Mouse (Mus musculus) adrenal gland, postnatal 4 days (tissue): ENCODE data around the gene Per1. TPM values are rescaled to one million over a fixed set of nuclear protein-coding genes. Genes with fewer than 3 reads are reported as not detected.
A peak's percentile ranks its signal among the peaks of the same experiment; 100 is the strongest.
"Not testable (repeated sequence)": the region's sequence is repeated elsewhere in the genome, so short reads cannot be mapped to it uniquely, and the experiment has no call there.

Source experiments
- DNase-seq, 2 experiments: peaks; one replicate each; pipeline ENCODE4 v3.0.0; 2021 to 2022; ENCODE audit warnings: low spot score in 2 of 2, mixed read lengths in 2 of 2
- total RNA-seq, 2 experiments: library from RNA; stranded (reverse); gene quantifications; 2 replicates each; pipeline ENCODE4 v1.2.3; 2021

Per1 gene
- total RNA-seq, 2 experiments from 2014 or later: 99.4 to 130 TPM

- DNase-seq: no peak
These were observed 14.7 kb upstream of the Per1 start for GRCm38 (mm10) chr11:69080102-69080854.

- DNase-seq: no peak
These were observed 14.2 kb upstream of the Per1 start for GRCm38 (mm10) chr11:69080855-69081222.

GRCm38 (mm10) chr11:69081613-69082012, 13.4 kb upstream of the Per1 start:
- DNase-seq: no peak

- DNase-seq: no peak
These were observed 9.4 kb upstream of the Per1 start for GRCm38 (mm10) chr11:69085608-69086007.

GRCm38 (mm10) chr11:69086390-69086789, 8.6 kb upstream of the Per1 start:
- no peak for DNase-seq

- DNase-seq: peak in 1 of 2 experiments; percentile 4
These were observed 7.9 kb upstream of the Per1 start for GRCm38 (mm10) chr11:69087082-69087481.

- no peak for DNase-seq
These were observed 7.4 kb upstream of the Per1 start for GRCm38 (mm10) chr11:69087597-69087996.

GRCm38 (mm10) chr11:69088103-69088855, 6.7 kb upstream of the Per1 start, which contains the start of gene Vamp2:
Vamp2 (plus strand) TSS chr11:69088490.
- DNase-seq: peak; percentile 69 to 82

GRCm38 (mm10) chr11:69088856-69089615, 6.0 kb upstream of the Per1 start:
- no peak for DNase-seq

GRCm38 (mm10) chr11:69089616-69090290, 5.3 kb upstream of the Per1 start:
- peak in 1 of 2 experiments; percentile 26 for DNase-seq

- DNase-seq: no peak
These were observed 4.7 kb upstream of the Per1 start for GRCm38 (mm10) chr11:69090367-69090766.

- no peak for DNase-seq
These were observed 3.2 kb upstream of the Per1 start for GRCm38 (mm10) chr11:69091566-69092385.

- DNase-seq: peak; percentile 84 to 86
These were observed 2.6 kb upstream of the Per1 start for GRCm38 (mm10) chr11:69092386-69092751.

GRCm38 (mm10) chr11:69092871-69093270, 2.1 kb upstream of the Per1 start:
- no peak for DNase-seq

- DNase-seq: not testable (repeated sequence)
These were observed 1.2 kb upstream of the Per1 start for GRCm38 (mm10) chr11:69093856-69094255.

GRCm38 (mm10) chr11:69095511-69096231, 654 bp downstream of the Per1 start:
- no peak for DNase-seq

GRCm38 (mm10) chr11:69096360-69096986, 1.5 kb downstream of the Per1 start:
- no peak for DNase-seq

- DNase-seq: peak; percentile 95 to 96
These were observed 2.2 kb downstream of the Per1 start for GRCm38 (mm10) chr11:69096987-69097900.
